Mouse (Mus musculus) liver, embryonic 14.5 days (tissue): ENCODE results near the gene Tmem94.

ENCODE experiments used
- CTCF ChIP-seq: IDR thresholded peaks from 2 replicates; pipeline ENCODE4 v1.5.1; 2016; ENCODE audit warnings: antibody characterized with exemption, low read depth, control low read depth
- EP300 ChIP-seq: IDR thresholded peaks from 2 replicates; pipeline ENCODE4 v1.6.1; 2016; ENCODE audit warnings: antibody characterized with exemption, low read depth

GRCm38 (mm10) chr11:115765607-115766141 is 441 bp downstream of the Tmem94 start:
- TF ChIP-seq CTCF (0 out of 2 replicates have a peak, but pooled peaks have one; percentile 10), EP300 (no peak)
